Mouse (Mus musculus): ENCODE measurements around the gene Nrtn. TPM values are rescaled to one million over a fixed set of nuclear protein-coding genes. Genes with fewer than 3 reads are reported as not detected.
A peak's percentile ranks its signal among the peaks of the same experiment; 100 is the strongest.

Nrtn gene
- polyA plus RNA-seq, 1 experiment from 2014 or later: 19.8 TPM

DNA sequence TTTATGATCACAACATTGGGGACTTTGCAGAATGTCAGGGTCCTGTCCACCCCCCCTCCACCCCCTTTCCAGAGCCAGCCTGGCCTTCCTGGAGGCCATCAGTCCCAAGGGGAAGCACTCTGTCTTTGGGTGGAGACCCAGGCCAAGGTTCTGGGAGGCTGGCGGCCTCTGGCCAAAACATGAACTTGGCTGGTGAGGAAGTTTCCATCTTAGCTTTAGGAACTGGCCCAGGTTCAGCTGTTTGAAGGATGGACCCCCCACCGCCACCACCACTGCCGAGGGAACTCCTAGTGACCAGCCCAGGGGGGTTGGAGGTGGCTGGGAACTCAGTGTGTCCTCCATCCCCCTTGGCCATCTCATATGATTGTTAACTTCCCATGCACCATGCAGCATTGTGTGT lies 3.7 kb upstream of the Nrtn start:
- 70% methylated on average over 3 of the region's 3 CpGs for WGBS
- H3K27me3 ChIP-seq: peaks cover 28% of the 10 kb centered on the region
- H3K4me3 ChIP-seq: no peak overlapping the region
- peaks cover 54% of the 10 kb centered on the region for H3K4me1 ChIP-seq (replicated peaks)
- H3K36me3 ChIP-seq: no peaks in the 10 kb centered on the region
- ATAC-seq (replicated peaks; ENCODE audit: insufficient number of reproducible peaks, insufficient read depth, low FRiP score, low read depth): no peak
- H3K4me2 ChIP-seq: no peak overlapping the region
- H3K27ac ChIP-seq: no peak overlapping the region
- H3K9ac ChIP-seq: no peak overlapping the region
- no peaks in the 10 kb centered on the region for H3K9me3 ChIP-seq (replicated peaks)

DNA sequence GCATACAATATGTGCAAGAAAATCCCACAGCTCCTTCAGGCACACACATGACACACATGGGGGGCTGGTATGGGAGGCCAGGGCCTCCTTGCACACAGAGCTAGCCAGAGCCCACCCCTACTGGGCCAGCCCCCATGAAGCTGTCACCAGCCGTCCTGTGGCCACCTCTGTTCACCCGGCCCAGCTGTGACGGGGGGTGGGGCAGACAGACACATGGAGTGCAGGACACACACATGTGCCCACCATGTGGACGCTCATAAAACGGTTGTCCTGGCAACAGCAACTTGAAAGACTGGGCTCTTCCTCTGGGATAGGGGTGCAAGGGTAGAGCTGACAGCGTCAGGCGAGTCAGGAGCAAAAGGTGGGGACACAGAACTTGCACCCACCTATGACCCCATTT lies 1.9 kb upstream of the Nrtn start:
- H3K27me3 ChIP-seq: peaks cover 46% of the 10 kb centered on the region
- no peaks in the 10 kb centered on the region for H3K9me3 ChIP-seq (replicated peaks)
- no peak overlapping the region for H3K9ac ChIP-seq
- H3K4me3 ChIP-seq: no peak overlapping the region
- H3K4me1 ChIP-seq (replicated peaks): peaks cover 54% of the 10 kb centered on the region
- no peaks in the 10 kb centered on the region for H3K36me3 ChIP-seq
- WGBS: 59% methylated on average over 7 of the region's 7 CpGs
- no peak for ATAC-seq (replicated peaks; ENCODE audit: insufficient number of reproducible peaks, insufficient read depth, low FRiP score, low read depth)
- H3K27ac ChIP-seq: no peak overlapping the region
- no peak overlapping the region for H3K4me2 ChIP-seq

DNA sequence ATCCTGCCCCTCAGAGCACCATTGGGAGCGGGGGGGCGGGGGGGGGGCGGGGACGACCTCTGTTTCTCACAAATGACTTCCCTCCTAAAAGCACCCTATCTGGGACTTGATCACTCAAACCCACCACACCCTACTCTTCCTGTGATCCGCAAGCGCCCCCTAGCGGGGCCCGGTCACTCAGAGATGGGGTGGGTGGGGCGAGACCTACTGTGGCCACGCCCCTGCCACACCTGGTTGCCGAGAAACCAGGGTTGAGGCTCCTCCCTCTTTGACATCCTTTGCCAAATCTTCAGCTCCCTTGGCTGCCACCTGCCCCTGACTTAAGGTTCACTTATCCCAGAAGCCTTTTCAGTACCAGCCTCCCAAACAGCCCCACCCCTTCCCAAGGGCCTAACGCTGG lies 802 bp upstream of the Nrtn start:
- Histone ChIP-seq H3K4me2 (peak overlapping the region; percentile 99), H3K9me3 (replicated peaks) (no peaks in the 10 kb centered on the region), H3K4me3 (no peak overlapping the region), H3K27me3 (peaks cover 57% of the 10 kb centered on the region), H3K36me3 (no peaks in the 10 kb centered on the region), H3K27ac (no peak overlapping the region), H3K4me1 (replicated peaks) (peaks cover 50% of the 10 kb centered on the region), H3K9ac (no peak overlapping the region)
- ATAC-seq (replicated peaks; ENCODE audit: insufficient number of reproducible peaks, insufficient read depth, low FRiP score, low read depth): no peak
- 8% methylated on average over 12 of the region's 12 CpGs for WGBS

DNA sequence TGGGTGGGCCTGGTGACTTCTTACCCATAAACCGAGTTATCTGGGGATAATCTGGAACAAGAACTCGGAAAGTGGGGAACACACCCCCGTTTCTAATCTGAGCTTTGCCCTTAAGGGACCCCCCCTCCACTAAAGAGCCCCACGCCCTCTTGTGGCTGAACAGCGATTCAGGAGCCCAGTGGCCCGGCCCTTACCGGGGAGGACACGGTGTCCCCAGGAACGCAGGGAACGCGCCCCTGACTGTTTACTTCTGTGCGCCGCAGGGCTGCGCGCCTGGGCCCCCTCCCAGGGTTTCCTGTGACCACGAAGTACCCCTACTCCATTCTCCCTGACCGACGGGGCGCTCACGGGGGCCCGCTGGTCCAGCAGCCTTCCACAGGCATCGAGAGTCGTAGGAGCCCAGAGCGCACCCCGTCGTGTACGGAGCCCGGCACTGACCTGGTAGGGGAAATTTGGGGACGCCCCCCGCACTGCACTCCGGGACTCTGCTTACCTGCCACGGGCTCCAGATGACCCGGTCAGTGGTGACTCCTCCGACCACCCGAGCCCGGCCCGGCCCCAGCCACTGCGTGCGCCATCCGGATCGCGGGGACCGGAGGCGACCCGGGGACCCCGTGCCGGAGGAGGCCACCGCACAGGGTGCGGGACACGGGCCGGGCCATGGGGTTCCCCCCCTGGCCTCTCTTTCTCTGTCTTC lies 479 bp downstream of the Nrtn start:
- Histone ChIP-seq H3K36me3 (no peaks in the 10 kb centered on the region), H3K27ac (peak overlapping the region; percentile 55; the same call in 1 of the 2 replicates), H3K9me3 (replicated peaks) (no peaks in the 10 kb centered on the region), H3K4me2 (peak overlapping the region; percentile 99), H3K27me3 (peaks cover 70% of the 10 kb centered on the region), H3K4me3 (peak overlapping the region; percentile 67), H3K9ac (peak overlapping the region; percentile 79), H3K4me1 (replicated peaks) (peaks cover 38% of the 10 kb centered on the region)
- ATAC-seq (replicated peaks; ENCODE audit: insufficient number of reproducible peaks, insufficient read depth, low FRiP score, low read depth): peak; percentile 20
- WGBS: 1% methylated on average over 51 of the region's 51 CpGs

DNA sequence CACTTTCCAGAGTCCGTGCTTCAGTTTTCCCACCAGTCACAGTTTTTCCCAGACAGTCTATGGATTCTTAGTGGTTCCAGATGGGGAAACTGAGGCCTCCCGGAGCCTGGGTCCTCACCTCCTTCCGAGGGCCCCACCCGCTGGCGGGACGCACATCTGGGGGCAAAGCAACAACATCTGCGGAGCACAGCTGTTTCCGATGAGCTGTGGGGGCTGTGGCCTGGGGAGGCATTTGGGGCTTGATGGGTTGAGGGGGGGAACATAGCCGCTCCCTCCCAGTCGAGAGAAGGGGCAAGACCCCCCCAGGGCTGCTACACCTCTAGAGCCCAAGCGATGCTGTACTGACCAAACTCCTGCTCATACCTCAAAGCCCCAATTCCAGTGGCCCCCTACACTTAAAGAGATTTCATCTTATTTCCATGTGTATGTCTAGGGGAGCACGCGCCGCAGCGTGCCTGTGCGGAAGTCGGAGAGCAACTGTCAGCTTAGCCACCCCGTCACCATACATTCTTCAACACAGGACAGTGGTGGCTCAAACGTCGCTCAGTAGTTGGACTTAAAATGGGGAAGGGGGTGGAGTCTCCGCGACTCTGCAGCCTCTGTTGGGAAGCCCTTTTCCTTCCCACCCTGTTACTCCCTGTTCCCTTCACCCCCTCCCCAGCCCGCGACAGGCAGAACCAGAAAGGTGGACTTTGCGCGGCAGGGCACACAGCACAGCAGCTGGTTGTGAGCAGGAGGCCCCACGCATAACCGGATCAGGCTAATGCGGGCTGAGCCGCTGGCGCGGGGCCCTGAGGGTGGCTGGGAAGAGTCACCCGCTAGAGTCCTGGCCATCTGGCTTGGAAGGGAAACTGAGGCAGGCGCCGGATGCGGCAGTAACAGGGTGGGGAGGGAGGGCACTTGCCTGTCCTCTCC lies 2.8 kb downstream of the Nrtn start:
- H3K4me3 ChIP-seq: no peak overlapping the region; the same call in 1 of the 2 replicates
- H3K4me2 ChIP-seq: peak overlapping the region; percentile 18; the same call in 1 of the 2 replicates
- no peaks in the 10 kb centered on the region for H3K36me3 ChIP-seq
- H3K27me3 ChIP-seq: peaks cover 82% of the 10 kb centered on the region
- 13% methylated on average over 36 of the region's 36 CpGs for WGBS
- H3K27ac ChIP-seq: no peak overlapping the region
- peaks cover 37% of the 10 kb centered on the region for H3K4me1 ChIP-seq (replicated peaks)
- H3K9me3 ChIP-seq (replicated peaks): no peaks in the 10 kb centered on the region
- no peak for ATAC-seq (replicated peaks; ENCODE audit: insufficient number of reproducible peaks, insufficient read depth, low FRiP score, low read depth)
- no peak overlapping the region for H3K9ac ChIP-seq

DNA sequence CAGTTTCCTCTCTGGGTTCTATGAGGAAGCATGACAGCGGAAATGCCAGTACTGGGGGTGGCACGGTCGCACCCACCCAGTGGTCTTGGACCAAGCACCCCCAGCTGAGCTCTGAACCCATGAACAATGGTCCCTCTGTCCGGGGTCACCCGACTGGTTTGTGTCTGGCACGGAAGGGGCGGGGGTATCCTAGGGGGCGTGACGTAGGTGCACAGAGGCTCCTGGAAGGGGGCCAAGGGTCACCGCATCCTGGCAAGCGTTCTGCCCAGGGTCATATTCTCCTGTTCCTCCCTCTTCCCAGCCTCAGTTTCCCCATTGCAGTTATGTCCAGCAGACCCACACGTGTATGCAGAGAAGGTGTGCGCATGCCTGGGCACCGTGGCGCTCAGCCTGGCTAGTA lies 3.9 kb downstream of the Nrtn start:
- ATAC-seq (replicated peaks; ENCODE audit: insufficient number of reproducible peaks, insufficient read depth, low FRiP score, low read depth): no peak
- Histone ChIP-seq H3K9me3 (replicated peaks) (no peaks in the 10 kb centered on the region), H3K4me1 (replicated peaks) (peaks cover 35% of the 10 kb centered on the region), H3K27me3 (peaks cover 78% of the 10 kb centered on the region), H3K27ac (no peak overlapping the region), H3K4me2 (no peak overlapping the region), H3K9ac (no peak overlapping the region), H3K36me3 (no peaks in the 10 kb centered on the region), H3K4me3 (no peak overlapping the region)
- whole genome bisulfite sequencing: 21% methylated on average over 15 of the region's 15 CpGs

DNA sequence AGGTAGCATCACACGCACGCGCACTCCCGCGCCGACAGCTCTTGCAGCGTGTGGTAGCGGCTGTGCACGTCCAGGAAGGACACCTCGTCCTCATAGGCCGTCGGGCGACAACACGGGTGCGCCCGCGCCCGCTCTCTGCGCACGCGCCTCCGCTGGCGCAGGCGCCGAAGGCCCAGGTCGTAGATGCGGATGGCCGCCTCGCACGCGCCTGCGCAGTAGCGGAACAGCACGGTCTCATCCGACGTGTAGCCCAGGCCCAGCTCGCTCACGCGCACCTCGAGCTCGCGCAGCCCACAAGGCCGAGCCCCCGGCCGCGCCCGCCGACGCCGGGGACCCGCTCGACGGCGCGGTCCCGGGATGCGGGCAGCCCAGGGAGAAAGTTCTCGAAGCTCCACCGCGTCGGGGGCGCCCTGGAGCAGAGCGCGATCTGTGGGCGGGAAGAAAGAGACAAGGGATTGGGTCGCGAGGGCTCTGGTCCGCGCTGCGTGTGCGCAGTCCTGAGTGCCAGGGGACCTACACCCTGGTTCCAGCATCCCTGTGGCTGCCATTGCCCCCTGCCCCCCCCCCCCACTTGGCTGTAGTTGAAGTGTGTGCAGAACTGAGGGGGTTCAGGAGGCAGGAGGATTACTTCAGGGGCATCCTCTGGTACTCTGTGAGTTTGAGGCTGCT lies 5.8 kb downstream of the Nrtn start:
- Histone ChIP-seq H3K4me3 (peak overlapping the region; percentile 40), H3K36me3 (no peaks in the 10 kb centered on the region), H3K27me3 (peaks cover 59% of the 10 kb centered on the region), H3K27ac (no peak overlapping the region), H3K4me1 (replicated peaks) (peaks cover 28% of the 10 kb centered on the region), H3K9ac (0 out of 2 replicates have a peak overlapping the region, but pooled peaks have one; percentile 36), H3K4me2 (peak overlapping the region; percentile 59), H3K9me3 (replicated peaks) (no peaks in the 10 kb centered on the region)
- ATAC-seq (replicated peaks; ENCODE audit: insufficient number of reproducible peaks, insufficient read depth, low FRiP score, low read depth): peak; percentile 50
- 20% methylated on average over 71 of the region's 71 CpGs for WGBS

DNA sequence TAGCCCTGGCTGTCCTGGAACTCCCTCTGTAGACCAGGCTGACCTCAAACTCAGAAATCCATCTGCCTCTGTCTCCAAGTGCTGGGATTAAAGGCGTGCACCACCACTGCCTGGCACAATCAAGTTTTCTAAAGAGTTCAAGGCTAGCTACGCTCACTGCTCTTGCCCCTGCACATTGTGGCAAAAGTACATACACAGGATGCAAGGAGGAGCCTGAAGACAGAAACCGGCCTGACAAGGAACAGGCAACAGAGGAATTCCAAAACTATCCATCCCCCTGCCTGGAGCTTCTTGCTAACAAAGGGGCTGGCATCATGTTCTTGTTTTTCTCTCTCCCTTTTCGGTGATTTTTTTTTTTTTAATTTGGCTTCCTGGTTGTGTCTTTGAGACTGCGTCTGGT lies 13.2 kb downstream of the Nrtn start:
- no peaks in the 10 kb centered on the region for H3K9me3 ChIP-seq (replicated peaks)
- 47% methylated on average over 5 of the region's 5 CpGs for WGBS
- H3K4me3 ChIP-seq: no peak overlapping the region
- no peaks in the 10 kb centered on the region for H3K36me3 ChIP-seq
- ATAC-seq (replicated peaks; ENCODE audit: insufficient number of reproducible peaks, insufficient read depth, low FRiP score, low read depth): no peak
- no peaks in the 10 kb centered on the region for H3K27me3 ChIP-seq
- no peak overlapping the region for H3K4me2 ChIP-seq
- H3K9ac ChIP-seq: no peak overlapping the region
- peaks cover 24% of the 10 kb centered on the region for H3K4me1 ChIP-seq (replicated peaks)
- H3K27ac ChIP-seq: no peak overlapping the region

DNA sequence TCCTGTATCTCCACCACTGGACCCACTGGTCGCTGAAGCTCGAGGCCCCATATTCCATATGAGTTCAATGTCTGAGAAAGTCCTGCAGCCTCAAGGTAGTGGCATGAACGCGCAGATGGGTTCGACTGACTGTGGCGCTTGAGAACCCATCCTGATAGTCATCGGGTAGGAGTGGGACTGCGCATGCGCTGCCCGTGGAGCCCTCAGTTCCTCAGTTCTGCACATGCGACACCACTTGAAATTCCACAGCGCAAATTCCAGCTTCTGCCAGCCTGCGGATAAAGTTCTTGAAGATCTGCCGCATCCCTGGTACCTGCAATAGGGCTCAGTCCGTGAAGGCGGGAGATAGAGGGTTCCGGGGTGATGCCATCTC lies 16.6 kb downstream of the Nrtn start:
- Histone ChIP-seq H3K36me3 (no peaks in the 10 kb centered on the region), H3K4me1 (replicated peaks) (peaks cover 31% of the 10 kb centered on the region), H3K27me3 (no peaks in the 10 kb centered on the region), H3K4me3 (no peak overlapping the region), H3K4me2 (no peak overlapping the region), H3K27ac (peak overlapping the region; percentile 87), H3K9ac (no peak overlapping the region), H3K9me3 (replicated peaks) (no peaks in the 10 kb centered on the region)
- 58% methylated on average over 17 of the region's 17 CpGs for WGBS
- peak; percentile 19; the same call in 1 of the 2 replicates for ATAC-seq (replicated peaks; ENCODE audit: insufficient number of reproducible peaks, insufficient read depth, low FRiP score, low read depth)

DNA sequence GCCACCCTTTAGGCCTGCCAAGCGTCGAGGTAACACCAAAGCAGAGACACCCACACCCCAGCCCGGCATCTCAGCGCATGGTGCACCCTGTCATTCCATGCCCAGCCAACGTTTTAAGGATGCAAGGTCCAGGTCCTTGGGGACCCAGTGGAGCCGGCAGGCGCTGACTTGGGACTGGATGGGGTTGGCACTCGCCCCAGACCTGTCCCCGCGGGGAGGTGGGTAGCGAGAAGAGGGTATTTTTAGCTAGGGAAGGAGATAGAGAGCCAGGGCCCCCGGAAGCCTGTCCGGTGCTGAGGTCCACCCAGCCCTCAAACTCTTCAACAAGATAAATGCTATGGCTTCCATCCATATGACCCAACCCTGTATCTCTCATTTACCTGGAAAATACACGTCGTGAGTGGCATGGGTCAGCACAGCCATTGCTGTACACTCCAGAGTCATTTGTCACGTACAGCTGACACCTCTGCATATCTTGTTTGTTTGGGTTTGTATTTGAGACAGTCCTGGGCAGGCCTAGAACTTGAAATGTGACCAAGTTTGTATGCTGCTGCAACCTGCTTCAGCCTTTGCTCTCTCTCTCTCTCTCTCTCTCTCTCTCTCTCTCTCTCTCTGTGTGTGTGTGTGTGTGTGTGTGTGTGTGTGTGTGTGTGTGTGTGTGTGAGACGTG lies 17.1 kb downstream of the Nrtn start:
- Histone ChIP-seq H3K36me3 (no peaks in the 10 kb centered on the region), H3K9me3 (replicated peaks) (no peaks in the 10 kb centered on the region), H3K27me3 (no peaks in the 10 kb centered on the region), H3K4me1 (replicated peaks) (peaks cover 31% of the 10 kb centered on the region), H3K4me2 (peak overlapping the region; percentile 5), H3K9ac (no peak overlapping the region), H3K27ac (peak overlapping the region; percentile 87), H3K4me3 (no peak overlapping the region)
- WGBS: 39% methylated on average over 17 of the region's 17 CpGs
- ATAC-seq (replicated peaks; ENCODE audit: insufficient number of reproducible peaks, insufficient read depth, low FRiP score, low read depth): peak; percentile 89

DNA sequence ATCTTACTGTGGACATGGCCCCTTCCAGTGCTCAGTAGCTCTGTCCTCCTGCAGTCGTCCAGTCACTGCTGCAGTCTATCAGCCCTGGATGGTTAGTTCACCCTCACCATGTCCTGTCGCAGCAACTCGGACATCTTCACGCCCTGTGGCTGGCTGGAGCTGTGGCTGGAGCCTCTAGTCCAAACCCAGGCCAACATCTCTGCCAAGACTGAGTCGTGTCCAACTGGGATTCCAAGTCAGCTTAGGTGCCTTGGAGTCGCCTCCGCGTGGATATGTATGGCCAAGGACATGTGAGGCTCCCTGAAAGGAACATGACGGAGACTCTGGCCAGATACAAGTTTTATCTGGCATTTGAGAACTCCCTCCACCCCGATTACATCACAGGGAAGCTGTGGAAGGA lies 19.1 kb downstream of the Nrtn start:
- Histone ChIP-seq H3K4me1 (replicated peaks) (peaks cover 31% of the 10 kb centered on the region), H3K9me3 (replicated peaks) (no peaks in the 10 kb centered on the region), H3K36me3 (no peaks in the 10 kb centered on the region), H3K4me2 (no peak overlapping the region), H3K27me3 (0 out of 2 replicates have a peak, but pooled peaks cover 2% of the 10 kb centered on the region), H3K9ac (no peak overlapping the region), H3K27ac (no peak overlapping the region), H3K4me3 (no peak overlapping the region)
- ATAC-seq (replicated peaks; ENCODE audit: insufficient number of reproducible peaks, insufficient read depth, low FRiP score, low read depth): no peak
- WGBS: 70% methylated on average over 10 of the region's 10 CpGs

Measured in heart, embryonic 15.5 days (tissue).